Mouse (Mus musculus) heart, embryonic 11.5 days (tissue): ENCODE results near the gene Gm3448. TPM values are rescaled to one million over a fixed set of nuclear protein-coding genes. Genes with fewer than 3 reads are reported as not detected.
A peak's percentile ranks its signal among the peaks of the same experiment; 100 is the strongest.
"Not testable (repeated sequence)": the region's sequence is repeated elsewhere in the genome, so short reads cannot be mapped to it uniquely, and the experiment has no call there.

Source experiments
- ATAC-seq: fragments of 200-750 bp; cut with Nextera tagmentation; replicated peaks from 2 replicates; pipeline ENCODE4 v1.8.0; 2017; ENCODE audit warnings: moderate library complexity; ENCODE audit not compliant: insufficient number of reproducible peaks, low FRiP score, low TSS enrichment
- H3K27ac ChIP-seq: fragments of 300-500 bp; sonication (generic); 2 replicates; pipeline ENCODE4 v1.5.1; 2014; ENCODE audit warnings: mild to moderate bottlenecking, low read depth, low read length
- H3K27me3 ChIP-seq: fragments of 300-500 bp; sonication (generic); 2 replicates; pipeline ENCODE4 v1.6.1; 2014; ENCODE audit warnings: mild to moderate bottlenecking, low read length, mixed read lengths; ENCODE audit not compliant: control insufficient read depth, insufficient read depth
- H3K36me3 ChIP-seq: fragments of 300-500 bp; sonication (generic); 2 replicates; pipeline ENCODE4 v1.6.1; 2014; ENCODE audit warnings: mild to moderate bottlenecking, low read length, moderate library complexity, mixed read lengths; ENCODE audit not compliant: control insufficient read depth, insufficient read depth
- H3K4me1 ChIP-seq: fragments of 300-500 bp; sonication (generic); 2 replicates; pipeline ENCODE4 v1.6.1; 2014; ENCODE audit warnings: low read length; ENCODE audit not compliant: control insufficient read depth, insufficient read depth
- H3K4me2 ChIP-seq: fragments of 300-500 bp; sonication (generic); 2 replicates; pipeline ENCODE4 v1.6.1; 2014; ENCODE audit warnings: mild to moderate bottlenecking, moderate library complexity
- H3K4me3 ChIP-seq: fragments of 300-500 bp; sonication (generic); 2 replicates; pipeline ENCODE4 v1.5.1; 2014; ENCODE audit warnings: low read depth, low read length
- H3K9ac ChIP-seq: fragments of 300-500 bp; sonication (generic); 2 replicates; pipeline ENCODE4 v1.6.1; 2014; ENCODE audit warnings: mild to moderate bottlenecking, low read depth, low read length, moderate library complexity
- H3K9me3 ChIP-seq: fragments of 300-500 bp; sonication (generic); replicated peaks from 2 replicates; pipeline ENCODE4 v1.6.1; 2016; ENCODE audit warnings: low read length; ENCODE audit not compliant: control insufficient read depth
- WGBS: fragments of 180-500 bp; shearing (Covaris S2); extraction: QIAGEN DNeasy Blood & Tissue Kit; methylation state at CpG from one replicate; pipeline ENCODE4 v1.1.7; 2014; ENCODE audit not compliant: insufficient replicate concordance; 5-methylcytosine and 5-hydroxymethylcytosine counted together
- polyA plus RNA-seq: library from polyadenylated mRNA; unstranded; fragments of >200 nt; fragmentation: Nextera tagmentation; extraction: Ambion mirVana; gene quantifications from 2 replicates; pipeline ENCODE4 v1.2.1, GENCODE M21; 2014

Gene Gm3448
- polyA plus RNA-seq, 1 experiment from 2014 or later: 2.9 TPM

DNA sequence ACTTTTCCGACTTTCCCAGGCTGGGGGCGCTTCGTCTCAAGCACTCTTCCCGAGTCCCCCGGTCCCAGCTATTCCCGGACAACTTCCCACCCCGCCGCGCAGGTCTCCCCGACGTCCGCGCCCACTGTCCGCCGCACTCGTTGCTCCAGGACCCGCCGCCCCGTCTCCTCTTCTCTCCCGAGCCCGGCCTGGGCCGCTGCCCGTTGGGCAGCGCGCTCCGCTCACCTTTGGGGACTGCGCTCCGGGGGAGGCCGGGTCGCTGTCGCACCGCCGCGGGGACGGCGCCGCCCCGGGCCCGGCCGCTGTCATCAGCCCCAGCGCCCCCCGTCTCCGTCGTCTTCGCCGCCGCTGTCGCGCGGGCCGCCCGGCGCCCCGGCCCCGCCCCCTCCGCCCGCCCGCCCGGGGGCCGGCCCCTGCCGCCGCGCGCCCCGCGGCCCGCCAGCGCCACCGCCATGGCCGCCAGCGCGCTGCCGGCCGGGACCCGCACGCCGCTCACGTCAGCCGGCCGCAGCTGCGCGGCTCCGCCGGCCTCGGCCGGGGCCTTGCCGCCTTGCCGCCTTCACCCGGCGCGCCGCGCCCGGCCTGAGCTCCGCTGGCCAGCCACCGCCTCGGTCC lies 17.4 kb downstream of the Gm3448 start:
- H3K9ac ChIP-seq, H3K4me3 ChIP-seq, H3K4me1 ChIP-seq, H3K27ac ChIP-seq, H3K4me2 ChIP-seq, H3K27me3 ChIP-seq, H3K36me3 ChIP-seq, H3K9me3 ChIP-seq: not testable (repeated sequence)
- no CpG with 5 or more reads among the region's 97 CpGs for WGBS
- peak; percentile 83 for ATAC-seq

DNA sequence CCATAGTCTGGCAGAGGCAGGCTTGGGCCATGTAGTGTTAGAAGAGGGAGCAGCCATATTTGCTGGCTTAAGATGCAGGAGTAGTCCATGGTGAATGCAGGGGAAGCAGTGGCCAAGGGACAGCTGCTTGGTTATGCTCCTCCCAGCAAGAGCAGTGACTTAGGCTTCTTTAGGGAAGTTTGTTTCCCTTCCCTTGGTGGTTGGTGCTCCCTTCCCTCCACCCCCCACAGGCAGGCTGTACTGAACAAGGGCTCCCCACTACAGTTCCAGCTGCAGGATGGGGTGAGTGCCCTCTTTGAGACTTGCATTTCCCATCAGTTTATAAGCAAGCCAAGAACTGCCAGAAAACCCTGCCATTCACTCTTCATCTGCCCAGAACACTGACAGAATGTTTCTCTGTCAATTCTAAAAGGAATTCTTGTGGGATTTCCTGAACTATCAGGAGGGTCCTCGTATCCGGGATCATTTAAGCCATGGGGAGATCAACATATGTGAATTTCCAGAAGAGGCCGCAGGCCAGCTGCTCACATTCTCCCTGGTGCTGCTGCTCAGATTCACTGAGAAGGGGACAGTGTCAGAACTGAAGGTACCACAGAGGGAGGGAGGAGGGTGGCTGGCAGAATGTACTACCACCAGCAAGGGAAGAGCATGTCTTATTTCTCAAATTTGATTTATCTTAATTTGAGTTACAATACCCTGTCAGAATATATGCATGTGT lies 19.7 kb downstream of the Gm3448 start:
- not testable (repeated sequence) for H3K4me1 ChIP-seq, H3K9ac ChIP-seq, H3K27me3 ChIP-seq, H3K9me3 ChIP-seq, H3K4me3 ChIP-seq, ATAC-seq, H3K27ac ChIP-seq, H3K4me2 ChIP-seq, H3K36me3 ChIP-seq
- WGBS: 96% methylated on average over 3 of the region's 3 CpGs

DNA sequence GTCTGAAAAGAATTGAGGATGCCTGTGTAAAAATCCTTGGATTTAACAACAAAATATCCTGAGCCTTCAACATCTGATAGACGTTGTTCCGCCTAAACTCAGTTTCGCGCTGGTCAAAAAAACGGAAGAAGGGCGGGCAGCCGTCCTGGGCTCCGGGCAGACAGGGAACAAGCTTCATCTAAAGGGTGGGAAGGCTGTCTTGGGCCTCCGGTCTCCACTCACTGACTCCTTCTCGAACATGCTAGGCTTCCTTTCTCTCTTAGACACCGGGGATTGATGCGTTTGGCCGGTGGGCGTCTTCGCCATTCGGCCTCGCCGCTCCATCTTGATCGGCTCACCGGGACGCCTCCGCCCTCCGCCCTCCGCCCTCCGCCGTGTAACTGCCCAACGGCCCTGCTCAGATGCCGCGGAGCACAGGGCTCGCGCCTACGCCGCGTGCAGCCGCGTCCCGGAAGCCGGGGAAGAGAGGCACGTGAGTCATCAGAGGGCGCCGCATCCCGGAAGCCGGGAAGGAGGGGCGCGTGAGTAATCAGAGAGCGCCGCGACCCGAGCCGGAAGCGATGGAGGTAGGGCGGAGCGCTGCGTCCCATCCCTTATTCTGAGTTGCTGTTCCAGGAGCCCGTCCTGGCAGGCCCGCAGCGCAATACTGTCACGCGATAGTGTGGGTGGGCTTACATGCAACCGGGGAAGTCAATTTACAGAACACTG lies 31.5 kb downstream of the Gm3448 start, which contains the start of gene Gm3435:
Gene Gm3435, plus strand, starts transcription at position 471 of the 708 bp plus-strand sequence.
- H3K9ac ChIP-seq, H3K36me3 ChIP-seq, H3K27ac ChIP-seq, H3K4me2 ChIP-seq, H3K4me1 ChIP-seq, H3K9me3 ChIP-seq, H3K4me3 ChIP-seq, H3K27me3 ChIP-seq: not testable (repeated sequence)
- ATAC-seq: peak; percentile 96
- no CpG with 5 or more reads among the region's 60 CpGs for WGBS

DNA sequence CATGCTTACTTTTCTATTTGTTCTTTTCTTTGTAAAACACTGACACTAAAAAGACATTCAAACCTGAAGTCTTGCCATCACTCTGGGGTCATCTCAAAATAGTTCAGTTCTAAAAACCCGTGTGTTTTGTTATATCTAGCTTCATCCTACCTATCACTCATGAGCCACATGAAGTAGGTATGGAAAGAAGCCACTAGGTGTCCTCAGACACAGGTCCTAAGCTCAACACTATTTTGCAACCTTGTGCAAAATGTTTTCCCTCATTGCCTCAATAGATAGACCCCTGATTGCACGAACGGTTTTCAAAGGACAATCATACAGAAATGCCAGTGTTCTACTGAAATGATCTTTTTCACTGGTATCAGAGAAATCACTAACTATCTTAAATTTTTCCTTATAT lies 32.2 kb downstream of the Gm3448 start:
- no CpG with 5 or more reads among the region's 3 CpGs for WGBS
- not testable (repeated sequence) for H3K4me3 ChIP-seq, H3K9me3 ChIP-seq, H3K27me3 ChIP-seq, H3K4me2 ChIP-seq, H3K4me1 ChIP-seq, H3K9ac ChIP-seq, H3K36me3 ChIP-seq, H3K27ac ChIP-seq
- ATAC-seq: 0 out of 2 replicates have a peak, but pooled peaks have one; percentile 34

DNA sequence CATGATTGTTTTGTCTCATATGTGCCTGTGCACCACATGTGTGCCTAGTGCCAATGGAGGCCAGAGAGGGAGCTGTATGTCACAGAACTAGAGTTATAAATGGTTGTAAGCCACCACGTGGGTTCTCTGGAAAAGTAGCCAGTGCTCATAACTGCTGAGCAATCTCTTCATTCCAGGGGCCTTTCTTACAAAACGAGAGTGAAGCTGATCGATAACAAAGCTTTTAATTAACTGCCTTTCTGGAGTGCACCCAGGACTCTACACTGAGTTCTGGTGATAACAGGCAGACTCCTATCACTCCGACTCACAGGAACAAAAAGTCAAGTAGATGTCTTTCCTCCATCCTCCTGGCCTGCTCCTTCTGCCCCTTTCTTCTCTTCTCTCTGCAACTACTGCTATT lies 41.3 kb downstream of the Gm3448 start:
- not testable (repeated sequence) for H3K9ac ChIP-seq, H3K4me2 ChIP-seq, H3K4me3 ChIP-seq, H3K9me3 ChIP-seq, H3K4me1 ChIP-seq, H3K27me3 ChIP-seq, H3K27ac ChIP-seq, H3K36me3 ChIP-seq, ATAC-seq
- no CpG with 5 or more reads among the region's 4 CpGs for WGBS

DNA sequence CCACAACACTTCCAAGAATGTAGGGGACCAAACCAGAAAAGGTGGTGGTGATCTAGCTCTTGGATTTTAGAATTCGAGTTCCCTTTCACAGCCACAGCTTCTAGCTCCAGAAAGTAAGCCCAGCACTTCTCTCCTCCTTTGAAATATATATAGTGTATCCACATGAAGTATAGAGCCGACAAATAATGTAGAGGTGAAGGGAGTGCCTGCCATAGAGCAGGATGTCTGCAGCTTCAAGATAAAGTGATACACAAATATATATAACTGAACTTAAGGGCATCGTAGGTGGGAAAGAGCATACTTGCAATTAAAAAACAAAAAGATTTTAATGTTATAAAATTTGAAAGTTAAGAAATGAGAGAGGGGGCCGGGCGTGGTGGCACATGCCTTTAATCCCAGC lies 47.2 kb downstream of the Gm3448 start:
- not testable (repeated sequence) for H3K4me2 ChIP-seq, H3K9ac ChIP-seq, H3K4me3 ChIP-seq, H3K36me3 ChIP-seq, H3K27ac ChIP-seq, H3K9me3 ChIP-seq, H3K27me3 ChIP-seq, ATAC-seq, H3K4me1 ChIP-seq
- no CpG with 5 or more reads among the region's 5 CpGs for WGBS

DNA sequence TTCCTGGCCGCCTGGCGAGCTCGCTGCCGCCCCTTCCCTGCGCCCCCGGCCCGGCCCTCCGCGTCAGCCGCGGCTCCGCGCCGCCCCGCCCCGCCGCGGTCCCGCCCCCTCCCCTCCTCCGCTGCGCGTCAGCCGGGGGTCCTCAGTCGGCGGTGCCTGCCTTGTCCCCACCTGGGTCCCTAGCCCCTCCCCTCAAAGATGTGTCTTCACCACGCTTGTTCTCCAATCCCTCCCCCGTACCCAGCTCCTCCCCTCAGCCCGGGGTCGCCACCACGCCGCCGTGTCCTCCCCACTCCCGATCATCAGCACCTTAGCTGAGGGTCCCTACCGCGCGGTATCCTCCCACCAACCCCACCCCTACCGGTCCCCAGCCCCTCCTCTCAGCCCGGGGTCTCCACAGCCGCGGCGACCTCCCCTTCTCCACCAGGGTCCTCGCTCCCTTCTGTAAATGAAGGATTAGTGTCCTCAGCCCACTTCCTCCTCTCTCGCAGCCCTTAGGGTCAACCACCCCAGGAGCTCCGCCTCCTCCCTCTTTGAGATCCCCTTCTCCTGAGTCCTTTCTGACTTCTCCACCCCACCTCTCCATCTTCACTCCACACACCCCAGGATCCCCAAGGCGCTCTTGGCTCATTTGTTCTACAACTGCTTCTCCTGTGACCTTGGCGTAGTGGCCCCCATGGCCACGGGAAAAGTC lies 48.1 kb downstream of the Gm3448 start:
- H3K4me2 ChIP-seq, H3K4me1 ChIP-seq, H3K9ac ChIP-seq, H3K4me3 ChIP-seq, H3K36me3 ChIP-seq, H3K27ac ChIP-seq, H3K9me3 ChIP-seq, H3K27me3 ChIP-seq: not testable (repeated sequence)
- WGBS: no CpG with 5 or more reads among the region's 47 CpGs
- peak; percentile 78 for ATAC-seq

DNA sequence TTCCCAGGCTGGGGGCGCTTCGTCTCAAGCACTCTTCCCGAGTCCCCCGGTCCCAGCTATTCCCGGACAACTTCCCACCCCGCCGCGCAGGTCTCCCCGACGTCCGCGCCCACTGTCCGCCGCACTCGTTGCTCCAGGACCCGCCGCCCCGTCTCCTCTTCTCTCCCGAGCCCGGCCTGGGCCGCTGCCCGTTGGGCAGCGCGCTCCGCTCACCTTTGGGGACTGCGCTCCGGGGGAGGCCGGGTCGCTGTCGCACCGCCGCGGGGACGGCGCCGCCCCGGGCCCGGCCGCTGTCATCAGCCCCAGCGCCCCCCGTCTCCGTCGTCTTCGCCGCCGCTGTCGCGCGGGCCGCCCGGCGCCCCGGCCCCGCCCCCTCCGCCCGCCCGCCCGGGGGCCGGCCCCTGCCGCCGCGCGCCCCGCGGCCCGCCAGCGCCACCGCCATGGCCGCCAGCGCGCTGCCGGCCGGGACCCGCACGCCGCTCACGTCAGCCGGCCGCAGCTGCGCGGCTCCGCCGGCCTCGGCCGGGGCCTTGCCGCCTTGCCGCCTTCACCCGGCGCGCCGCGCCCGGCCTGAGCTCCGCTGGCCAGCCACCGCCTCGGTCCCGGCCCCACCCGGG lies 48.7 kb downstream of the Gm3448 start:
- not testable (repeated sequence) for H3K4me1 ChIP-seq, H3K36me3 ChIP-seq, H3K27me3 ChIP-seq, H3K4me3 ChIP-seq, H3K9me3 ChIP-seq, H3K4me2 ChIP-seq, H3K9ac ChIP-seq, H3K27ac ChIP-seq
- peak; percentile 84 for ATAC-seq
- WGBS: no CpG with 5 or more reads among the region's 98 CpGs
